Mouse (Mus musculus) adrenal gland, postnatal 14 days (tissue): Measurements from ENCODE around the gene Grid2. TPM values are rescaled to one million over a fixed set of nuclear protein-coding genes. Genes with fewer than 3 reads are reported as not detected.

ENCODE experiments used
- DNase-seq: peaks from one replicate; pipeline ENCODE4 v3.0.0; 2021; ENCODE audit warnings: mixed read lengths
- total RNA-seq: library from RNA; stranded (reverse); gene quantifications from 2 replicates; pipeline ENCODE4 v1.2.3, GENCODE M21; 2021

Grid2 gene
- total RNA-seq, 1 experiment from 2014 or later: 0.15 TPM

- DNase-seq: no peak
Measured at GRCm38 (mm10) chr6:64064704-64065103, 809.0 kb downstream of the Grid2 start.

- no peak for DNase-seq
Measured at GRCm38 (mm10) chr6:64073406-64073805, 817.7 kb downstream of the Grid2 start.

GRCm38 (mm10) chr6:64077911-64078310, 822.2 kb downstream of the Grid2 start:
- no peak for DNase-seq

GRCm38 (mm10) chr6:64098662-64099061, 843.0 kb downstream of the Grid2 start:
- no peak for DNase-seq

- DNase-seq: no peak
Measured at GRCm38 (mm10) chr6:64114594-64114993, 858.9 kb downstream of the Grid2 start.

GRCm38 (mm10) chr6:64136275-64136674, 880.6 kb downstream of the Grid2 start:
- DNase-seq: no peak

- no peak for DNase-seq
Measured at GRCm38 (mm10) chr6:64148613-64149012, 892.9 kb downstream of the Grid2 start.

- DNase-seq: no peak
Measured at GRCm38 (mm10) chr6:64174995-64175612, 919.4 kb downstream of the Grid2 start.

GRCm38 (mm10) chr6:64193646-64194045, 938.0 kb downstream of the Grid2 start:
- DNase-seq: no peak

- DNase-seq: no peak
Measured at GRCm38 (mm10) chr6:64202396-64203122, 946.9 kb downstream of the Grid2 start.

- peak; percentile 5 for DNase-seq
Measured at GRCm38 (mm10) chr6:64236351-64236750, 980.7 kb downstream of the Grid2 start.

GRCm38 (mm10) chr6:64240526-64240925, 984.9 kb downstream of the Grid2 start:
- DNase-seq: no peak

GRCm38 (mm10) chr6:64245951-64246350, 990.3 kb downstream of the Grid2 start:
- DNase-seq: no peak

- DNase-seq: no peak
Measured at GRCm38 (mm10) chr6:64251041-64251440, 995.4 kb downstream of the Grid2 start.

- peak; percentile 4 for DNase-seq
Measured at GRCm38 (mm10) chr6:64263517-64263916, 1007.8 kb downstream of the Grid2 start.

GRCm38 (mm10) chr6:64264224-64264623, 1008.5 kb downstream of the Grid2 start:
- DNase-seq: no peak

GRCm38 (mm10) chr6:64274319-64275114, 1018.8 kb downstream of the Grid2 start:
- no peak for DNase-seq

GRCm38 (mm10) chr6:64279927-64280326, 1024.3 kb downstream of the Grid2 start:
- DNase-seq: no peak

GRCm38 (mm10) chr6:64293761-64294160, 1038.1 kb downstream of the Grid2 start:
- no peak for DNase-seq

- DNase-seq: no peak
Measured at GRCm38 (mm10) chr6:64297633-64298032, 1042.0 kb downstream of the Grid2 start.

GRCm38 (mm10) chr6:64304709-64305476, 1049.2 kb downstream of the Grid2 start:
- no peak for DNase-seq

- DNase-seq: no peak
Measured at GRCm38 (mm10) chr6:64308631-64309030, 1053.0 kb downstream of the Grid2 start.
